Mouse (Mus musculus) central nervous system, embryonic 18 days (tissue): ENCODE data around the gene Mt3. TPM values are rescaled to one million over a fixed set of nuclear protein-coding genes. Genes with fewer than 3 reads are reported as not detected.

Experiments
- polyA plus RNA-seq: library from polyadenylated mRNA; depleted of rRNA; stranded (reverse); fragments of >200 nt; gene quantifications from 2 replicates; pipeline ENCODE4 v1.2.3, GENCODE M21; 2012; rRNA removed

The Mt3 gene
- polyA plus RNA-seq: 311 and 364 TPM in 2 replicates

DNA sequence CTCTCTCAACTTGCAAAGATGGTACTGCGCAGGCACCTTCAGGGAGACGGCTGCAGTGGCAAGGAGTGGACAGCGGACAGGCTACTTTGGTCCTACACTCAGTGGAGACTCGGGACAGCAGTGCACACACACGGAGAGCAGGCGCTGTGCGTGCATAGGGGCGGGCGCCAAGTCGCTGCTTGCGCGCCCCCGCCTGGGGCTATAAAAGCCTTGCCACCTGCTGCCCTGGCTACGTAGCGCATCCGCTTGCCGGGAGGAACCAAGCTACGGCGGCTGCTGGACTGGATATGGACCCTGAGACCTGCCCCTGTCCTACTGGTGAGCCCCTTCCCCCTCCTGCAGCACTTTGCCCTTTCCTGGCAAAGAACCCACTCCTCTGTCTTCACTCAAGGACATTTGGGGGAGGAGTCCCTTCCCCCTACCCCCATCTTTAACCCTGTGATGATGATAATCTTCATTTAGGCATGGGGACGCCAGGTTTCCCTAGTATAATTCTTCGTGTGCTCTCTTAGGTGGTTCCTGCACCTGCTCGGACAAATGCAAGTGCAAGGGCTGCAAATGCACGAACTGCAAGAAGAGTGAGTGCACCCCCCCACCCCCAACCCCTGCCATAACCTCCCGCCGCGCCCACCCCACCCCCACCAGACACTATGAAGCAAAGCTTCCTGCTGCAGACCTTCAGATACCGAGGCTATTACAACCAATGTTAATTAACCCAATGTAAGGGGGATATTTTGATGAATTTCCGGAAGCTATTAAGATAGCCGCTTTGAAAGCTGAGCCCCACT lies at the start of gene Mt3:
Mt3 (plus strand) TSS at position 95 of the 788 bp plus-strand sequence.

DNA sequence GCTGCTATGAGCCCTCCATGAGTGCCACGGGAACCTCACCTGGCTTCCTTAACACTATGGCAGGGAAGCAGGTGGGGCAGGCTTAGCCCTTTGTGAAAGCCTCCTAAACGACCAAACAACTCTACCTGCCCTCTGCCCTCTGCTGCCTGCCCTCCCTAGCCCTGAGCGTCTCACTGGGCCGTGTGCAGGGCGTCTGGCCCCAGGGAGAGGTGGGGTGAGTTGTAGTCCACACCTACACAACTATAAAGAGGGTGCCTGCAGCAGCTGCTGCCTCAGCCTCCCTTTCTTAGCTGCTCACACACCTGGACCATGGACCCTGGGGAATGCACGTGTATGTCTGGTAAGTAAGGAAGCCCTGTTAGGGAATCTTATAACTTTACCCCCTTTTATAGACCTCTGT lies 15.5 kb upstream of the Mt3 start, which contains the start of gene Mt4:
Mt4 (plus strand) TSS at position 265 of the 400 bp plus-strand sequence.

DNA sequence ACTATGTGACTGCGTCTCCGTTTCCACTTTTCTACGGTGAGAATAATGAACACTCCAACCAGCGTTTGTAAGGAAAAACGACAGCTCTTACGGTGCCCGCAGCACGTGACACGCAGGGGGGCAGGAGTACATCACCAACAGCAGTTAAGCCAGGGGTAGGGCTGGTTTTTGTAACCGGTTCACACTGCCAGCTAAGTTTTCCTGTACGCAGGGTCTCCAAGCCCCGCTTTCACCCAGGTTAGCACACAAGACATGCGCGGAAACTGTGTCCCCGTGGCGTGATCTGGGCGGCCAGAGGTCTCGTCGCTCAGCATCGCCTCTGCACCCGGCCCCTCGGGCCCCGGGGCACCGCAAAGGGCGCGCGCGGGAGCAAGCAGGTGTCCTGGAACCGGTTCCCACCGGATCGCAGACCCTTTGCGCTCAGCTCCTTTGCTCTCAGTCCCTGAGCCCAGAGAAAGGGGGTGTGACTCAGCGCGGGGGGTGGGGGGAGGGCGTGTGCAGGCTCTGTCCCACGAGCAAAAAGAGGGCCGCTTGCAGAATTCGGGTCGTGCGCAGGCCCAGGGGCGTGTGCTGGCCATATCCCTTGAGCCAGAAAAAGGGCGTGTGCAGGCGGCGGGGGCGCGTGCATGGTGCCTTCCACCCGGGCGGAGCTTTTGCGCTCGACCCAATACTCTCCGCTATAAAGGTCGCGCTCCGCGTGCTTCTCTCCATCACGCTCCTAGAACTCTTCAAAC lies 19.8 kb downstream of the Mt3 start, which contains the start of gene Mt2:
Mt2 (plus strand) TSS at position 590 of the 734 bp plus-strand sequence.

DNA sequence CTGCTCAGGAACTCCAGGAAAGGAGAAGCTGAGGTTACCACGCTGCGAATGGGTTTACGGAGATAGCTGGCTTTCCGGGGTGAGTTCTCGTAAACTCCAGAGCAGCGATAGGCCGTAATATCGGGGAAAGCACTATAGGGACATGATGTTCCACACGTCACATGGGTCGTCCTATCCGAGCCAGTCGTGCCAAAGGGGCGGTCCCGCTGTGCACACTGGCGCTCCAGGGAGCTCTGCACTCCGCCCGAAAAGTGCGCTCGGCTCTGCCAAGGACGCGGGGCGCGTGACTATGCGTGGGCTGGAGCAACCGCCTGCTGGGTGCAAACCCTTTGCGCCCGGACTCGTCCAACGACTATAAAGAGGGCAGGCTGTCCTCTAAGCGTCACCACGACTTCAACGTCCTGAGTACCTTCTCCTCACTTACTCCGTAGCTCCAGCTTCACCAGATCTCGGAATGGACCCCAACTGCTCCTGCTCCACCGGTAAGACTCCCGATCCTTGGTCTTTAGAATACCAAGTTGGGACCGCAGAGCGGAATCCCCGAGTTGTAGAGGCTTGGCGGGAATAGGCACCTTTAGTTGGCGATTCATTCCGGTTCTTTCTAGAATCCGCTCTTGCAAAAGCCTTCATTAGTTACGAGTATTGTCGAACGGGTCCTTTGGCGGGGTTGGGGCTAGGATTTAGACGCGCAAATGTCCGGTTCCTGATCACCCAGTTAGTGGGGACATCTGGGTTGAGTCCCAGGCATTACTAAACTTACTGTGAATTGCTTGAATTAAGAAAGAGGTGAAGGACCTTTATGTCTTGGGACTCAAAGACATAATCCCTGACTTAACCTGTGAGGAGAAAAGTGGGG lies 26.7 kb downstream of the Mt3 start, which contains the start of gene Mt1:
Mt1 (plus strand) TSS at position 226 of the 856 bp plus-strand sequence.

Other genes starting within 250 kb of the Mt3 start
- 94.1 and 95.6 TPM in 2 replicates for gene Amfr, start 139.8 kb upstream of the Mt3 start, polyA plus RNA-seq
- 58.2 and 66.2 TPM in 2 replicates for gene Nudt21, start 115.6 kb upstream of the Mt3 start, polyA plus RNA-seq
- 17.8 and 17.9 TPM in 2 replicates for gene Ogfod1, start 115.4 kb upstream of the Mt3 start, polyA plus RNA-seq
- 54.6 and 58.2 TPM in 2 replicates for gene Bbs2, start 53.7 kb upstream of the Mt3 start, polyA plus RNA-seq
- gene Mt4, start 15.4 kb upstream of the Mt3 start, polyA plus RNA-seq: 0.32 TPM in 1 of 2 replicates, not detected in the other
- gene Mt2, start 20.1 kb downstream of the Mt3 start, polyA plus RNA-seq: 56.7 and 224 TPM in 2 replicates
- gene Mt1, start 26.5 kb downstream of the Mt3 start, polyA plus RNA-seq: 129 and 265 TPM in 2 replicates
- gene Nup93, start 62.0 kb downstream of the Mt3 start, polyA plus RNA-seq: 42.7 and 46.6 TPM in 2 replicates
- gene Slc12a3, start 176.6 kb downstream of the Mt3 start, polyA plus RNA-seq: 0.17 and 0.37 TPM in 2 replicates
- gene Herpud1, start 233.8 kb downstream of the Mt3 start, polyA plus RNA-seq: 61.6 and 63.6 TPM in 2 replicates